Mouse (Mus musculus) stomach, embryonic 15.5 days (tissue): Measurements from ENCODE around the gene Poldip2. TPM values are rescaled to one million over a fixed set of nuclear protein-coding genes. Genes with fewer than 3 reads are reported as not detected.
"Not testable (repeated sequence)": the region's sequence is repeated elsewhere in the genome, so short reads cannot be mapped to it uniquely, and the experiment has no call there.

ENCODE experiments used
- ATAC-seq: fragments of 200-750 bp; cut with Nextera tagmentation; 2 replicates; pipeline ENCODE4 v1.8.0; 2017; ENCODE audit warnings: low read depth, moderate number of reproducible peaks, moderate TSS enrichment; ENCODE audit not compliant: insufficient read depth, low FRiP score
- H3K27ac ChIP-seq: fragments of 300-500 bp; sonication (generic); 2 replicates; pipeline ENCODE4 v1.5.1; 2015; ENCODE audit warnings: mild to moderate bottlenecking, inconsistent platforms
- H3K27me3 ChIP-seq: fragments of 300-500 bp; sonication (generic); replicated peaks from 2 replicates; pipeline ENCODE4 v1.6.1; 2015; ENCODE audit warnings: inconsistent platforms
- H3K36me3 ChIP-seq: fragments of 300-500 bp; sonication (generic); 2 replicates; pipeline ENCODE4 v1.6.1; 2015; ENCODE audit warnings: inconsistent platforms
- H3K4me1 ChIP-seq: fragments of 300-500 bp; sonication (generic); 2 replicates; pipeline ENCODE4 v1.6.1; 2015; ENCODE audit warnings: inconsistent platforms
- H3K4me2 ChIP-seq: fragments of 300-500 bp; sonication (generic); 2 replicates; pipeline ENCODE4 v1.6.1; 2015; ENCODE audit warnings: mild to moderate bottlenecking, inconsistent platforms
- H3K4me3 ChIP-seq: fragments of 300-500 bp; sonication (generic); replicated peaks from 2 replicates; pipeline ENCODE4 v1.5.1; 2015; ENCODE audit warnings: inconsistent platforms
- H3K9ac ChIP-seq: fragments of 300-500 bp; sonication (generic); 2 replicates; pipeline ENCODE4 v1.6.1; 2015; ENCODE audit warnings: inconsistent platforms
- H3K9me3 ChIP-seq: fragments of 300-500 bp; sonication (generic); 2 replicates; pipeline ENCODE4 v1.6.1; 2016; ENCODE audit warnings: inconsistent platforms
- WGBS: fragments of 180-500 bp; shearing (Covaris S2); methylation state at CpG from one replicate; pipeline ENCODE4 v1.1.7; 2015; 5-methylcytosine and 5-hydroxymethylcytosine counted together
- polyA plus RNA-seq: library from polyadenylated mRNA; unstranded; fragments of >200 nt; fragmentation: Nextera tagmentation; extraction: Ambion mirVana; gene quantifications from 2 replicates; pipeline ENCODE4 v1.2.1, GENCODE M21; 2015

The Poldip2 gene
- polyA plus RNA-seq, 1 experiment from 2014 or later: 131 TPM

DNA sequence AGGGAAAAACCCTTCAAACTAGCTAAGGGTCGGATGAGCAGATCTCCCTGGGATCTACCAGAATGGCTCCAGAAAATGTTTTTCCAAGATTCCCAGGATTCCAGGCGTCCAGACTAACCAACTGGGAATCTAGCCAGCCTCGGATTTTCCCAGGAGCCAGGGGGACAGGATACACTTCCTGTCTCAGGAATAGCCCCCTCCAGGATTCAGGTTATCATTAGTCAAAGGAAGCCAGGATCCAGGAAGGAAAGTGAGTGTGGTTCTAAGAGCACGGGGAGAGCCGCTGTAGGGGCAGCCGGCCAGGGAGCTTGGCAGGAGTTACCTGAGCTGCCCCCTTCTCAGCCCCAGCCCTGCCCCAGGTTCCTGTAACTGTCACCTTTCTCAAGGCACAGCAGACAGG is 19.1 kb downstream of the Poldip2 start:
- peaks cover 12% of the 10 kb centered on the region for H3K4me1 ChIP-seq
- no peaks in the 10 kb centered on the region for H3K27me3 ChIP-seq
- H3K9me3 ChIP-seq: no peaks in the 10 kb centered on the region
- H3K9ac ChIP-seq: no peak overlapping the region
- peaks cover 26% of the 10 kb centered on the region for H3K36me3 ChIP-seq
- H3K4me2 ChIP-seq: no peak overlapping the region
- WGBS: 65% methylated on average over 6 of the region's 6 CpGs
- H3K4me3 ChIP-seq: no peak overlapping the region
- no peak overlapping the region for H3K27ac ChIP-seq
- ATAC-seq: no peak

- not testable (repeated sequence) for H3K27me3 ChIP-seq, ATAC-seq, H3K27ac ChIP-seq, H3K4me2 ChIP-seq, H3K9ac ChIP-seq, H3K9me3 ChIP-seq, H3K4me3 ChIP-seq
- Histone ChIP-seq H3K4me1 (peaks cover 12% of the 10 kb centered on the region), H3K36me3 (peaks cover 24% of the 10 kb centered on the region)
- WGBS: 84% methylated on average over 10 of the region's 10 CpGs
Measured at GRCm38 (mm10) chr11:78531515-78531914, 19.5 kb downstream of the Poldip2 start.

GRCm38 (mm10) chr11:78534516-78534915 is 22.5 kb downstream of the Poldip2 start:
- H3K36me3 ChIP-seq: 0 out of 2 replicates have a peak, but pooled peaks cover 9% of the 10 kb centered on the region
- H3K4me1 ChIP-seq: peaks cover 23% of the 10 kb centered on the region
- H3K9me3 ChIP-seq: no peaks in the 10 kb centered on the region
- peak overlapping the region; percentile 76 for H3K4me2 ChIP-seq
- 83% methylated on average over 4 of the region's 4 CpGs for WGBS
- no peak for ATAC-seq
- H3K9ac ChIP-seq: no peak overlapping the region
- H3K27me3 ChIP-seq: no peaks in the 10 kb centered on the region
- H3K4me3 ChIP-seq: peak overlapping the region; percentile 94
- H3K27ac ChIP-seq: peak overlapping the region; percentile 96; the same call in 1 of the 2 replicates

GRCm38 (mm10) chr11:78535376-78536079 is 23.5 kb downstream of the Poldip2 start:
- H3K27me3 ChIP-seq: no peaks in the 10 kb centered on the region
- peak; percentile 45; the same call in 1 of the 2 replicates for ATAC-seq
- under 1% methylated on average over 23 of the region's 23 CpGs for WGBS
- no peaks in the 10 kb centered on the region for H3K9me3 ChIP-seq
- H3K9ac ChIP-seq: peak overlapping the region; percentile 79
- peak overlapping the region; percentile 96 for H3K27ac ChIP-seq
- peaks cover 23% of the 10 kb centered on the region for H3K4me1 ChIP-seq
- peak overlapping the region; percentile 76 for H3K4me2 ChIP-seq
- H3K4me3 ChIP-seq: peak overlapping the region; percentile 94
- peaks cover 5% of the 10 kb centered on the region for H3K36me3 ChIP-seq

DNA sequence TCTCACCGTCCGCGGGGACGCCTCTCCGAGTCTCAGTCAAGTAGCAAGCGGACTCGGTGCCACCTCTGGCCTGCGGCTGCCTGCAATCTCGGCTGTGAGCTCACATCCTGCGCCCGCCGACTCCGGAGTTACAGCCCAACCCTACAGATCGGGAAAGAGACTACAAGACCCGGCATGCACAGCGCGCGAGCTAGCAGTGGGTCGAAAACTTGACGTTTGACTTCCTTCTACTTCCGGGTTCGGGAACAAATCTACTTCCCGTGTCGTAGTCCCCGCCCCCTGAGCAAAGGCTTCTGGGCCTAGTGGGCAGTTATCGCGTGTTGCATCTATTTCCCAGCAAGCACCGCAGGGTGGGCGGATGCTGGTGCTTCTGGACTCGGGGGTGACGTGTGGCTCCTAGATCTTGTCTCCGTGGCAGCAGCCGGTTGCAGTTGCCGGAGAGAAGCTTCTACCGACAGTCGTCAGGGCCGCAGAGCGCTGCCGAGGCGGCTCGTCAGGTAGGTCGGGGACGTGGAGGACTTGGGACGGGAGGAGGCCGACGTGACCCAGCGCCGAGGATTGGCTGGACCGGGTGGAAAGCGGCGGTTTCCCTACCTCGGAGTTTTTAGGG is 24.2 kb downstream of the Poldip2 start, which contains the start of the genes Tnfaip1 and Ift20:
Gene Tnfaip1 (minus strand): TSS at position 253 of the 610 bp plus-strand sequence.
Gene Ift20 (plus strand): TSS at position 282 of the 610 bp plus-strand sequence.
- no peaks in the 10 kb centered on the region for H3K27me3 ChIP-seq
- H3K4me1 ChIP-seq: peaks cover 23% of the 10 kb centered on the region
- H3K4me3 ChIP-seq: peak within 1 kb of the TSS; percentile 94
- peak within 1 kb of the TSS; percentile 76 for H3K4me2 ChIP-seq
- H3K9ac ChIP-seq: peak within 1 kb of the TSS; percentile 95
- peaks cover 10% of the 10 kb centered on the region for H3K36me3 ChIP-seq
- peak within 1 kb of the TSS; percentile 96 for H3K27ac ChIP-seq
- no peaks in the 10 kb centered on the region for H3K9me3 ChIP-seq
- ATAC-seq: peak; percentile 97
- WGBS: under 1% methylated on average over 52 of the region's 52 CpGs

- Histone ChIP-seq H3K4me2 (peak overlapping the region; percentile 74), H3K27ac (peak overlapping the region; percentile 87), H3K4me1 (peaks cover 23% of the 10 kb centered on the region), H3K27me3 (no peaks in the 10 kb centered on the region), H3K36me3 (peaks cover 12% of the 10 kb centered on the region), H3K9ac (peak overlapping the region; percentile 95), H3K9me3 (no peaks in the 10 kb centered on the region), H3K4me3 (peak overlapping the region; percentile 94)
- no peak for ATAC-seq
- WGBS: 2% methylated on average over 14 of the region's 14 CpGs
Measured at GRCm38 (mm10) chr11:78536690-78537084, 24.7 kb downstream of the Poldip2 start.

DNA sequence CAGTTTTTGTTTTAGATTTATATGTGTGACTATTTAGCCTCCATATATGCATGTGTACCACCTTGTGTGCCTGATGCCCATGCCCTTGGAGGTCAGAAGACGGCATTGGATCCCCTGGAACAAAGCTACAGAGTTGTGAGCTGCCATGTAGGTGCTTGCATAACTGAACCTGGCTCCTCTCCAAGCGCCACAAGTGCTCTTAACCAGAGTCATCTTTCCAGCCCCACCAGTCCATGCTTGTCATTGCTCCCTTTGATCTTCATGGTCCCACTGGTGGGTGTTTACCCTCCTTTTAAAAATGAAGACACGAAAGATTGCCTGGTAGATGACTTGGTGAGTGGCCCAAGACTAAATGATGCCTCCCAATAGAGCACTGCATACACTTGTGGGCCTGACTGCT is 28.4 kb downstream of the Poldip2 start:
- 78% methylated on average over 3 of the region's 3 CpGs for WGBS
- no peak overlapping the region for H3K9ac ChIP-seq
- peaks cover 25% of the 10 kb centered on the region for H3K36me3 ChIP-seq
- peaks cover 11% of the 10 kb centered on the region for H3K4me1 ChIP-seq
- H3K27ac ChIP-seq: no peak overlapping the region
- ATAC-seq: no peak
- H3K4me2 ChIP-seq: no peak overlapping the region
- H3K9me3 ChIP-seq: no peaks in the 10 kb centered on the region
- H3K27me3 ChIP-seq: no peaks in the 10 kb centered on the region
- no peak overlapping the region for H3K4me3 ChIP-seq

GRCm38 (mm10) chr11:78544449-78545111 is 32.6 kb downstream of the Poldip2 start:
- H3K4me3 ChIP-seq: no peak overlapping the region
- H3K27ac ChIP-seq: no peak overlapping the region
- WGBS: 94% methylated on average over 7 of the region's 7 CpGs
- H3K27me3 ChIP-seq: no peaks in the 10 kb centered on the region
- no peaks in the 10 kb centered on the region for H3K9me3 ChIP-seq
- ATAC-seq: no peak
- peaks cover 20% of the 10 kb centered on the region for H3K36me3 ChIP-seq
- H3K9ac ChIP-seq: no peak overlapping the region
- H3K4me2 ChIP-seq: no peak overlapping the region
- H3K4me1 ChIP-seq: peaks cover 7% of the 10 kb centered on the region; the same call in 1 of the 2 replicates

- Histone ChIP-seq H3K27ac (no peak overlapping the region), H3K36me3 (peaks cover 20% of the 10 kb centered on the region), H3K4me1 (peaks cover 10% of the 10 kb centered on the region; the same call in 1 of the 2 replicates), H3K27me3 (no peaks in the 10 kb centered on the region), H3K9me3 (no peaks in the 10 kb centered on the region), H3K4me3 (no peak overlapping the region), H3K9ac (no peak overlapping the region), H3K4me2 (no peak overlapping the region)
- ATAC-seq: no peak
- WGBS: 53% methylated on average over 8 of the region's 8 CpGs
Measured at GRCm38 (mm10) chr11:78545181-78545580, 33.2 kb downstream of the Poldip2 start.

GRCm38 (mm10) chr11:78547718-78548460 is 35.9 kb downstream of the Poldip2 start:
- Histone ChIP-seq H3K9me3 (no peaks in the 10 kb centered on the region), H3K9ac (no peak overlapping the region), H3K4me1 (peaks cover 10% of the 10 kb centered on the region; the same call in 1 of the 2 replicates), H3K27me3 (no peaks in the 10 kb centered on the region), H3K4me3 (0 out of 2 replicates have a peak overlapping the region, but pooled peaks have one; percentile 75), H3K4me2 (no peak overlapping the region), H3K27ac (no peak overlapping the region), H3K36me3 (peaks cover 7% of the 10 kb centered on the region)
- 73% methylated on average over 2 of the region's 2 CpGs for WGBS
- no peak for ATAC-seq

DNA sequence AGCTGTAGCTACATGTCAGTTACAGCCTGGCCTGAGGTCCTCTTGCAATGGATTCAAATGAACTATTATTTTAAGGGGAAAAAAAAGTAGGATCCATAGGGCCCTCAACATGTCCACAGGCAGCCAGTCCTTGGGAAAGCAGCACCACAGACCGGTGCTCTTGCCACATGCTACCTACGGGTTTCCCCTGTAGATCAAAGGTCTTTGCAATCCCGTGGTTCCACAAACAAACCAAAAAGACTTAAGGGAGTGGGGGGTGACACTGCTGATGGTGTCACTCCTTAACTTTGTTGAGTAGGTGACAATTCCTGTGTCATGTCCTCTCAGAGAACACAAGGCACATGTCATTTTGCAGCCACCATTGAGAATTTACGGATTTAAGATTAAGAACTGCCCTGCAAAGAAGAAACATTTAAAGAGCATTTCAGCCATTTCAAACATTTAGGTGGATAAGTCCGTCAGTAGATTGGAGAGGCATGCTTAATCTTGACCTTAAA is 37.5 kb downstream of the Poldip2 start:
- no peaks in the 10 kb centered on the region for H3K9me3 ChIP-seq
- H3K4me1 ChIP-seq: peaks cover 10% of the 10 kb centered on the region; the same call in 1 of the 2 replicates
- no peaks in the 10 kb centered on the region for H3K27me3 ChIP-seq
- peak overlapping the region; percentile 71 for H3K4me2 ChIP-seq
- ATAC-seq: no peak
- peak overlapping the region; percentile 83; the same call in 1 of the 2 replicates for H3K27ac ChIP-seq
- no peaks in the 10 kb centered on the region; the same call in 1 of the 2 replicates for H3K36me3 ChIP-seq
- H3K4me3 ChIP-seq: peak overlapping the region; percentile 75
- WGBS: 4% methylated on average over 5 of the region's 5 CpGs
- H3K9ac ChIP-seq: peak overlapping the region; percentile 69; the same call in 1 of the 2 replicates
